Mouse (Mus musculus): ENCODE results near the gene Prdm2. TPM values are rescaled to one million over a fixed set of nuclear protein-coding genes. Genes with fewer than 3 reads are reported as not detected.

Prdm2 gene
- total RNA-seq (2021): 10 to 100 TPM; 26.2 to 28.1 TPM
- long read RNA-seq, experiment 1, partial matches to known transcripts: 0 of 8 reads
- long read RNA-seq, experiment 1, other reads (novel, unspliced or antisense): 8 of 8 reads
- long read RNA-seq, experiment 2, partial matches to known transcripts: 0 of 2 reads
- long read RNA-seq, experiment 2, other reads (novel, unspliced or antisense): 2 of 2 reads

GRCm38 (mm10) chr4:143212341-143213174 lies at the start of gene Prdm2:
Gene Prdm2 (minus strand): TSS chr4:143212995.
- DNase-seq: peak; percentile 66 to 77

- no peak for DNase-seq
Observed at GRCm38 (mm10) chr4:143259718-143260349, 47.0 kb upstream of the Prdm2 start.

GRCm38 (mm10) chr4:143258517-143258916 lies 45.7 kb upstream of the Prdm2 start:
- DNase-seq: peak; percentile 61 to 82

DNA sequence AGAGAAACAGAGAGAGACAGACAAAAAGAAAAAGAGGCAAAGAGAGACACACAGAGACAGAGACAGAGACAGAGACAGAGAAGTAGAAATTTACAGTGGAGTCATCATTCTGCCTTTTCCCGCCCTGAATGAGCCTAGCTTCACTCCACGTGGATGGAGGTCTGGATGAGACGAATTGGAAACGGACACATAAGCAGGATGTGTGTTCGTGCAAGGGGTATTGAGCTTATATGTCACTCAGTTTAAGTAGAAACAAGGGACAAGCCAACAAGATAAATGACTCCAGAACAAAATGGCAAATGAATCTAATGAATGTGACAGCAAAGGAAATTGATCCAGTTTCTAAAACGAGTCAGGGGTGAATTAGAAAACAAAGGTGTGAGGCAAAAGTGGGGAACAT lies 45.2 kb upstream of the Prdm2 start:
- no peak for DNase-seq

GRCm38 (mm10) chr4:143255541-143255940 lies 42.7 kb upstream of the Prdm2 start:
- DNase-seq: no peak

- no peak for DNase-seq
Observed at GRCm38 (mm10) chr4:143253356-143253755, 40.6 kb upstream of the Prdm2 start.

DNA sequence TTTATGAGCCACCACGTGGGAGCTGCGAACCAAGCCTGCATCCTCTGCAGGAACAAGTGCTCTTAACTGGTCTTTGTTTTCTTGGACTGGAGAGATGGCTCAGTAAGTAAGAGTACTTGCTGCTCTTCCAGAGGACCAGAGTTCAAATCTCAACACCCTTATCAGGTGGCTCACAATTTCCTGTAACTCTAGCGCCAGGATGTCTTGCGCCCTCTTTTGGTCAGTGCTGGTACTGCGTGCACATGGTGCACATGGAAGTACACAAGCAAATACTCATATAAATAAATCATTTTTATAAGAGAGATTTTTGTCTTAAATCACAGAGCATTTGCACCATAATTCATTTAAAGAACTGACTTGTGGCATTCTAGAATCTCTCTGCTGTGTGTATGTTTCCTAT lies 35.3 kb upstream of the Prdm2 start:
- peak in 1 of 2 experiments; percentile 7 for DNase-seq

DNA sequence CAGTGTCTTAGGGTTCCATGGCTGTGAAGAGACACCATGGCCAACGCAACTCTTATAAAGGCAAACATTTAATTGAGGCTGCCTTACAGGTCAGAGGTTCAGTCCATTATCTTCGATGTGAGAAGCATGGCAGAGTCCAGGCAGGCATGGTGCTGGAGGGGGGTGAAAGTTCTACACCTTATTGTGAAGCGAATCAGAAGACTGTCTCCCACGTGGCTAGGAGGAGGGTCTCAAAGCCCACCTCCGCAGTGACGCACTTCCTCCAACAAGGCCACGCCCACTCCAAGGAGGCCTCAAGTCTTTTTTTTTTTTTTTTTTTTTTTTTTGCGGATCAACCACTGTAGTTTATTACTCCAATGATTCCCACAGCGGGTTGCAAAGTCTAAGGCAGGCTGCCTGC lies 28.5 kb upstream of the Prdm2 start:
- DNase-seq: no peak

DNA sequence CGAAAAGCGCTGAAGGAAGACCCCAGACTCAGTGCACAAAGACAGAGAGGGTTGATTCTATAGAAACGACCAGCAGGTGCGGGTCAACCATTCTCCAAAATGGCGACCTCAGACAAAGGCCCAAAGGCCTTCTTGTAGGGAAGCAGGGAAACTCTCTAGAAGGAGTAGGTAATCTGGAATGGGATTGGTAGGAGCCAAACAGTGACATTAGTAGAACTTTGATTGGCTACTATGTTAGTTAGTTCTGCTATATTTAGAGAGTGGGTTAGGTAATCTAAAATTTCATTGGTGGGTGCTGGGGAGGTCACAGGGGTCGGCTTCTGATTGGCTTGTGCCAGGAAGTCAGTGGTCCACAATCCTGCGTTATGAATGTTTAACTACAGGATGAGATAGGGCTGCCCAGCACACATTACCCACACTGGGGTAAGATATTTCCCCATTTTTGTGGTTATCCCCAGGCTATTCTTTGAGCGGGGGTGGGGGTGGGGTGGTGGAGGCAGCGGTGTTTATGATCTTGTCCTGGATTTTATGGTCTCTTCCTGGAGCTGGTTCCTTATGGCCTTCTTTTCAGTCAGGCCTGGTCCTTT lies 26.9 kb upstream of the Prdm2 start:
- DNase-seq: no peak

- no peak for DNase-seq
Observed at GRCm38 (mm10) chr4:143239117-143239516, 26.3 kb upstream of the Prdm2 start.

DNA sequence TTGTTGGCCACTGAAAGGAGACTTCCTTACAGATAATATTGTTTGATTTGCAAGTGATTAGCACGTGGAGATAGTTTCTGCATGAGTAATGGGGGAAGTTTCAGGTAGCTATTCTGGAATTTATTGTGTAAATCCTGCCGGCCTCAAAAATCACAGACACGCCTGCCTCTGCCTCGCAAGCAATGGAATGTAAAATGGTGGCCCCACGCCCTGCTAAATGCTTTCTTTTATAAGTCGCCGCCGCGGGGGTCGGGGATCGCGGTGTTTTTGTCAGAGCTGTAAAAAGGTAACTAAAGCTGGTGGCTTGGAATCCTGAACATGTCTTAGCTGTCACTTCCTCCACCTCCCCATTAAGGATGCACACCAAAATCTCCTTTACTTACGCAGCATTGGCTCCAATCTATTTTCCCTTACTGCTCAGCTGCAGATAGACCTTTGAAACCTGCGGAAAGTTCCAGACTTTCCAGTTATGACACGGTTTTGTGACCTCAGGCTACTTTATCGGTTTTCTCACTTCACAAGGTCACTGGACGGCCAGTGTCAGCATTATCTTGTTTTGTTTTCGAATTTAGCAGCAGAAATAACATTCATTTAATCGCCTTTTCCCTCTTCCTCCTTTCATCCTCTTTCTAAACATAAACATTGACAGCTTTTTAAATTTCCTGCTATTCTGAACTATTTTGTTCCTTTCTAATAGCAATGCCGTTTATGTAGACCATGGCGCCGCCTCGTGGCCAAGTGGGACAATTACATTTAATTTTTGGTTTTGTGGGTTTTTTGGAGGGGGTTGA lies 25.6 kb upstream of the Prdm2 start:
- DNase-seq: peak; percentile 56 to 59

GRCm38 (mm10) chr4:143231790-143232422 lies 19.1 kb upstream of the Prdm2 start:
- DNase-seq: no peak

- DNase-seq: no peak
Observed at GRCm38 (mm10) chr4:143231110-143231509, 18.3 kb upstream of the Prdm2 start.

DNA sequence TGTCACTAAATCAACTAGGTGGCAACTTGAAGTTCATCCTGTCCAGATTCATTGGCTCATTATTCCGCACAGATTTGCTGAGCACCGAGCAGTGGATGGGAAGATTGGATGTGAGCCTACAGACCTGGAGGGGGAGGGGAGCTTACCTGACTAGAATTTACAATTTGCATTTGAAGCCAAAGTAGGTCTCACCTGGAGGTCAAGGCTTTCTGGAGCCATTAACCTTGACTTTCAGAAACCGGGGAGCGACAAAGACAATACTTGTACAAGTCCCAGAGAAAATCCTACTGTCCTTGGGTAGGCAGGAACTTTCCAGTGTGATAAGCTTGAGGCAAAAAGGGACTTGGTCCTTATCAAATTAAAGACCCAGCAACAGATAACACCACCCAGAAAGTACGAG lies 15.2 kb upstream of the Prdm2 start:
- DNase-seq: no peak

GRCm38 (mm10) chr4:143225886-143226285 lies 13.1 kb upstream of the Prdm2 start:
- DNase-seq: no peak

GRCm38 (mm10) chr4:143219316-143219751 lies 6.5 kb upstream of the Prdm2 start:
- DNase-seq: no peak

DNA sequence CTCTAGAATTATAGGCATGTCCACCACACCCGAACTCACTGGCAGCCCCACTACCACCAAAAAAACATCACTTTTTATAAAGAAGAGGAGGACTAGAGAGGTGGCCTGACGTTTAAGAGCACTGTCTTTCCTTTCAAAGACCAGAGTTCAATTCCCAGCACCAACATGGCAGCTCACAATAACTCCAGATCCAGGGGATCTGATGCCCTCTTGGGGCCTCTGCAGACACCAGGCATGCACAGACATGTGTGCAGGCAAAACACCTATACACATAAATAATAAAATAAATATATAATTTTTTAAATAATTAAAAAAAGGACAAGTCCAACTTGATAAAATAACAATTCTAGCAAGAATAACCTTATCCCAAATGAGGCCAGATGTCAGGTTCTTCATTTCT lies 6.1 kb upstream of the Prdm2 start:
- DNase-seq: no peak

GRCm38 (mm10) chr4:143217189-143217588 lies 4.4 kb upstream of the Prdm2 start:
- no peak for DNase-seq

GRCm38 (mm10) chr4:143214221-143214797 lies 1.5 kb upstream of the Prdm2 start:
- DNase-seq: no peak

DNA sequence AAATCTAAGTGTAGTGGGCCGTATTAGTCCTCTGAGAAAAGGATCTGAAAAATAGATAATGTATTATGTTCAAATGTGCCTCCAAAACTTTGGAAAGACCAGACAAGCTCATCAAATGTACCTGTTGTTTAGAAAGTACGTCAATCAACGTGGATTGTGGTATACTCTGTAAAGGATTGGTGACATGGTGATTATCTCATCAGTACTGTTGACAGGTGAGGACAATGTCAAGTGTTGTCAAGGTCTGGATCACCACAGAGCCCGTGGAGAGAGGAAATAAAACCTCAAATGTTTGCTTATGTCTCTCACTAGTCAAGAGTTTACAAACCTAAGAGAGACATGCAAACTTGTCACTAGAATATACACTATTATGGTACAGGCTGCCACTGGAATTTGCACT lies 776 bp upstream of the Prdm2 start:
- no peak for DNase-seq

GRCm38 (mm10) chr4:143213175-143213479 lies 332 bp upstream of the Prdm2 start:
- peak in 1 of 2 experiments; percentile 3 for DNase-seq

All from adrenal gland, postnatal 36 days (tissue).